Mouse (Mus musculus): ENCODE measurements around the gene Amz2. TPM values are rescaled to one million over a fixed set of nuclear protein-coding genes. Genes with fewer than 3 reads are reported as not detected.

Gene Amz2
- polyA plus RNA-seq, 2 experiments = 43.6 to 88.2 TPM

DNA sequence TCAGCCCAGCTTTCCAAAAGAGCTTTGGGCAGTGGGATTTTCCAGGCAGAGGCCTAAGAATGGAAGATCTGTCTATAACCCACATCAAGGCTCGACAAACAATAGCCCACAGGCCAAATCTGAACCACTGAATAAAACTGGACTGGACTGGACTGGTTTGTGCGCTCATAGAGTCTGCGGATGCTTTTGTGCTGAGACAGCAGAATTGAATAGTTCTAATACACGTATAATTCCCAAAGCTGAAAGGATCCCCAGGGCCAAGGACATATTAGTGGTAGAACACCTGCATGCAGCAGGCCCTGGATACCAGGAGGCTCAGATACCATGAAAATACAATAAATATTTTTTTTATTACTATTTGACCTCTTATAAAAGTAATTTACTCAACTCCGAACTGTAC, 30.5 kb downstream of the Amz2 start:
- WGBS = 83% methylated on average over 5 of the region's 5 CpGs
- no peak overlapping the region for H3K27ac ChIP-seq (replicated peaks; ENCODE audit: low read depth, low read length)
- no peak overlapping the region for H3K4me3 ChIP-seq (replicated peaks; ENCODE audit: low read length)
- no peak for DNase-seq (ENCODE audit: low spot score)
- no peak for ATAC-seq (ENCODE audit: low FRiP score, low read depth)
- no peak overlapping the region for H3K4me2 ChIP-seq (replicated peaks; ENCODE audit: low read depth, low read length, severe bottlenecking)
- H3K27me3 ChIP-seq (ENCODE audit: control insufficient read depth, insufficient read depth, low read length) = no peaks in the 10 kb centered on the region
- peaks cover 7% of the 10 kb centered on the region for H3K36me3 ChIP-seq (ENCODE audit: control insufficient read depth, insufficient read depth, low read length)
- no peak for TF ChIP-seq POLR2A (IDR thresholded peaks at IDR 0.05; ENCODE audit: borderline replicate concordance, extremely low read depth, insufficient read depth, insufficient read length)
- no peaks in the 10 kb centered on the region for H3K4me1 ChIP-seq (ENCODE audit: control insufficient read depth, insufficient read depth, low read length)
- H3K9me3 ChIP-seq (ENCODE audit: control insufficient read depth, low read length) = no peaks in the 10 kb centered on the region
- no peak overlapping the region for H3K9ac ChIP-seq (ENCODE audit: low read depth, low read length, severe bottlenecking)

GRCm38 (mm10) chr11:109458165-109458564, 32.4 kb downstream of the Amz2 start:
- TF ChIP-seq POLR2A (IDR thresholded peaks at IDR 0.05; ENCODE audit: borderline replicate concordance, extremely low read depth, insufficient read depth, insufficient read length) = no peak
- Histone ChIP-seq H3K4me3 (replicated peaks; ENCODE audit: low read length) (no peak overlapping the region), H3K27me3 (ENCODE audit: control insufficient read depth, insufficient read depth, low read length) (no peaks in the 10 kb centered on the region), H3K9me3 (ENCODE audit: control insufficient read depth, low read length) (no peaks in the 10 kb centered on the region), H3K27ac (replicated peaks; ENCODE audit: low read depth, low read length) (no peak overlapping the region), H3K4me1 (ENCODE audit: control insufficient read depth, insufficient read depth, low read length) (no peaks in the 10 kb centered on the region), H3K9ac (ENCODE audit: low read depth, low read length, severe bottlenecking) (no peak overlapping the region), H3K4me2 (replicated peaks; ENCODE audit: low read depth, low read length, severe bottlenecking) (no peak overlapping the region), H3K36me3 (ENCODE audit: control insufficient read depth, insufficient read depth, low read length) (peaks cover 7% of the 10 kb centered on the region)
- 95% methylated on average over 11 of the region's 11 CpGs for WGBS
- DNase-seq (ENCODE audit: low spot score) (no peak), ATAC-seq (ENCODE audit: low FRiP score, low read depth) (no peak)

DNA sequence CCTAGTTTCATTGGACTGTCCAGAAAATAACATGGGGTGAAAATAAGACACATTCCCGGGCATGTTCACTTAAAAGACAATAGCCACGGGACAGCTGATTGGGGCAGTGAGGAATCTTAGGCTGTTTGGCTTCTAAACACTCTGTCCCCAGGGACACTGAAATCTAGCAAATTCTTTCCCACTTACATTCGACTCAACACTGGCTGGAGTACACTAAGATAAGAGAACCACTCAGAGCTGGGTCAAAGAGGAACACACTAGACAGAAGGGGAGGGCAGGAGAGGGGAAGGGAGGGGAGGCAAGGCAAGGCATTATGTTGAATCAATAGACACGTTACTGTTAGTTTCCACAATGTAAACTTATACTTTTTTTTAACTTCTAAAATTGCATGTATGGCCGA, 34.8 kb downstream of the Amz2 start:
- WGBS = 81% methylated on average over 5 of the region's 5 CpGs
- no peak overlapping the region for H3K4me3 ChIP-seq (replicated peaks; ENCODE audit: low read length)
- H3K9me3 ChIP-seq (ENCODE audit: control insufficient read depth, low read length) = no peaks in the 10 kb centered on the region
- H3K27ac ChIP-seq (replicated peaks; ENCODE audit: low read depth, low read length) = no peak overlapping the region
- H3K27me3 ChIP-seq (ENCODE audit: control insufficient read depth, insufficient read depth, low read length) = no peaks in the 10 kb centered on the region
- no peak overlapping the region for H3K4me2 ChIP-seq (replicated peaks; ENCODE audit: low read depth, low read length, severe bottlenecking)
- ATAC-seq (ENCODE audit: low FRiP score, low read depth) (no peak), DNase-seq (ENCODE audit: low spot score) (no peak)
- TF ChIP-seq POLR2A (IDR thresholded peaks at IDR 0.05; ENCODE audit: borderline replicate concordance, extremely low read depth, insufficient read depth, insufficient read length) = no peak
- no peaks in the 10 kb centered on the region for H3K4me1 ChIP-seq (ENCODE audit: control insufficient read depth, insufficient read depth, low read length)
- H3K36me3 ChIP-seq (ENCODE audit: control insufficient read depth, insufficient read depth, low read length) = no peaks in the 10 kb centered on the region; the same call in 1 of the 2 replicates
- H3K9ac ChIP-seq (ENCODE audit: low read depth, low read length, severe bottlenecking) = no peak overlapping the region

- ATAC-seq (ENCODE audit: low FRiP score, low read depth) (no peak), DNase-seq (ENCODE audit: low spot score) (no peak)
- Histone ChIP-seq H3K9me3 (ENCODE audit: control insufficient read depth, low read length) (no peaks in the 10 kb centered on the region), H3K27me3 (ENCODE audit: control insufficient read depth, insufficient read depth, low read length) (no peaks in the 10 kb centered on the region), H3K4me3 (replicated peaks; ENCODE audit: low read length) (no peak overlapping the region), H3K4me1 (ENCODE audit: control insufficient read depth, insufficient read depth, low read length) (no peaks in the 10 kb centered on the region), H3K9ac (ENCODE audit: low read depth, low read length, severe bottlenecking) (no peak overlapping the region), H3K36me3 (ENCODE audit: control insufficient read depth, insufficient read depth, low read length) (no peaks in the 10 kb centered on the region), H3K27ac (replicated peaks; ENCODE audit: low read depth, low read length) (no peak overlapping the region), H3K4me2 (replicated peaks; ENCODE audit: low read depth, low read length, severe bottlenecking) (no peak overlapping the region)
- TF ChIP-seq POLR2A (IDR thresholded peaks at IDR 0.05; ENCODE audit: borderline replicate concordance, extremely low read depth, insufficient read depth, insufficient read length) = no peak
- WGBS = 92% methylated on average over 4 of the region's 4 CpGs
Measured at GRCm38 (mm10) chr11:109465068-109465467, 39.3 kb downstream of the Amz2 start.

DNA sequence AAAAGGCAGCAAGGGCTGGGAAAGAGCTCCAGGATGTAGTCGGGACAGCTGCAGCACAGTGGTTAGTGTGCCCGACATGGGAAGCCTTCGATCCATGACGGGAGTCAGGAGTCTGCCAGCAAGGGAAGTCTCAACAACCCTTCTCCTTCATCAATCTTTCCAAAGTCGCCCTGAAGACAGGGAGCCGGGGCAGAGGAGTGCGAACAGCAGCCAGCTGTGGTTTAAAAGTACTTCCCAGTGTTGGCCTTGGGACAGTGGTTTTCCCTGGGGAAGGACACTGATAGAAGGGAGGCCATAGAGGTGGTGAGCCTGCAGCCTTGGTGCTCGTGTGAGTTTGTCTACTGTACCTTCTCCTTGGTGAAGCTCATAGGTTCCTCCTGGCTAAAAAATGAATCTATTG, 41.2 kb downstream of the Amz2 start:
- Histone ChIP-seq H3K27ac (replicated peaks; ENCODE audit: low read depth, low read length) (no peak overlapping the region), H3K36me3 (ENCODE audit: control insufficient read depth, insufficient read depth, low read length) (no peaks in the 10 kb centered on the region), H3K27me3 (ENCODE audit: control insufficient read depth, insufficient read depth, low read length) (peaks cover 12% of the 10 kb centered on the region), H3K9ac (ENCODE audit: low read depth, low read length, severe bottlenecking) (no peak overlapping the region), H3K4me3 (replicated peaks; ENCODE audit: low read length) (no peak overlapping the region), H3K9me3 (ENCODE audit: control insufficient read depth, low read length) (no peaks in the 10 kb centered on the region), H3K4me2 (replicated peaks; ENCODE audit: low read depth, low read length, severe bottlenecking) (no peak overlapping the region), H3K4me1 (ENCODE audit: control insufficient read depth, insufficient read depth, low read length) (peaks cover 2% of the 10 kb centered on the region)
- TF ChIP-seq POLR2A (IDR thresholded peaks at IDR 0.05; ENCODE audit: borderline replicate concordance, extremely low read depth, insufficient read depth, insufficient read length) = no peak
- ATAC-seq (ENCODE audit: low FRiP score, low read depth) (no peak), DNase-seq (ENCODE audit: low spot score) (no peak)
- 55% methylated on average over 8 of the region's 8 CpGs for WGBS

DNA sequence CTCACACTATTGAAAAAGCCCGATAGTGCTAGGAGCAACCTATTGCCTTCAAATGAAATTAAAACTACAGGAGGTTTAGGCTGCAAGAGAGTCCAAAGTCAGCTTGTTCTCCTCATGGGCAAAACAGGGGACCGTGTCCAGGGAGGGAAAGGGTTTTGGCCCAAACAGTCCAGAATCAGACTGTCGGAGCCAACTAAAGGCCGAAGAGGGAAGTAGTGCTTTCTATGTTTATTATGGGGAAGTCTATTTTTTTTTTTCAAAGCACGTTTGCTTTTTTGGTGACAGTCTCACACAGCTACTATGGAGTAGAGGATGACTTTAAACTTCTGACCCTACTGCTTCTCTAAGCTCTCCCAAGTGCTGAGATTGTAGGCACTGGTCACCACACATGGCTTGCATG, 42.4 kb downstream of the Amz2 start:
- no peaks in the 10 kb centered on the region for H3K36me3 ChIP-seq (ENCODE audit: control insufficient read depth, insufficient read depth, low read length)
- H3K4me2 ChIP-seq (replicated peaks; ENCODE audit: low read depth, low read length, severe bottlenecking) = no peak overlapping the region
- H3K9me3 ChIP-seq (ENCODE audit: control insufficient read depth, low read length) = no peaks in the 10 kb centered on the region
- DNase-seq (ENCODE audit: low spot score) (no peak), ATAC-seq (ENCODE audit: low FRiP score, low read depth) (no peak)
- no peak for TF ChIP-seq POLR2A (IDR thresholded peaks at IDR 0.05; ENCODE audit: borderline replicate concordance, extremely low read depth, insufficient read depth, insufficient read length)
- WGBS = 90% methylated on average over 5 of the region's 5 CpGs
- H3K4me3 ChIP-seq (replicated peaks; ENCODE audit: low read length) = no peak overlapping the region
- H3K4me1 ChIP-seq (ENCODE audit: control insufficient read depth, insufficient read depth, low read length) = peaks cover 8% of the 10 kb centered on the region
- peaks cover 17% of the 10 kb centered on the region for H3K27me3 ChIP-seq (ENCODE audit: control insufficient read depth, insufficient read depth, low read length)
- H3K9ac ChIP-seq (ENCODE audit: low read depth, low read length, severe bottlenecking) = no peak overlapping the region
- H3K27ac ChIP-seq (replicated peaks; ENCODE audit: low read depth, low read length) = no peak overlapping the region

Data from limb, embryonic 14.5 days (tissue).